Mouse (Mus musculus) C2C12 (cell line): ENCODE results near the gene Pard3.

Source experiments
- CEBPB ChIP-seq: IDR thresholded peaks from one replicate; pipeline ENCODE4 v1.6.1; 2011; ENCODE audit warnings: low read depth, mild to moderate bottlenecking, control low read depth, moderate library complexity
- CTCF ChIP-seq: IDR thresholded peaks from one replicate; pipeline ENCODE4 v1.5.1; 2011; ENCODE audit not compliant: control insufficient read depth, insufficient read depth, insufficient read length
- FOSL1 ChIP-seq: IDR thresholded peaks from one replicate; pipeline ENCODE4 v1.8.0; 2011; ENCODE audit warnings: mild to moderate bottlenecking, low read length; ENCODE audit not compliant: poor library complexity, insufficient read depth, severe bottlenecking
- MAX ChIP-seq: IDR thresholded peaks from one replicate; pipeline ENCODE4 v1.6.1; 2011; ENCODE audit warnings: mild to moderate bottlenecking, control low read depth
- MYOD1 ChIP-seq: IDR thresholded peaks from one replicate; pipeline ENCODE4 v1.6.1; 2011; ENCODE audit warnings: low read depth; ENCODE audit not compliant: control insufficient read depth, insufficient read length
- MYOG ChIP-seq: IDR thresholded peaks from one replicate; pipeline ENCODE4 v1.6.1; 2011; ENCODE audit not compliant: control insufficient read depth, insufficient read length; ENCODE audit errors: extremely low read depth
- USF1 ChIP-seq: IDR thresholded peaks from one replicate; pipeline ENCODE4 v1.6.1; 2011; ENCODE audit warnings: low read depth, mild to moderate bottlenecking, control low read depth, moderate library complexity

GRCm38 (mm10) chr8:127068719-127069118 is 5.0 kb downstream of the Pard3 start:
- TF ChIP-seq CTCF (no peak), MYOD1 (no peak), MAX (no peak), MYOG (no peak), USF1 (no peak), CEBPB (no peak), FOSL1 (no peak)
